Mouse (Mus musculus) limb, embryonic 15.5 days (tissue): ENCODE measurements around the gene Gm136. TPM values are rescaled to one million over a fixed set of nuclear protein-coding genes. Genes with fewer than 3 reads are reported as not detected.

Source experiments
- ATAC-seq: fragments of 200-750 bp; cut with Nextera tagmentation; 2 replicates; pipeline ENCODE4 v1.8.0; 2017; ENCODE audit warnings: low read depth, moderate TSS enrichment; ENCODE audit not compliant: insufficient number of reproducible peaks, low FRiP score, low TSS enrichment
- H3K27ac ChIP-seq: fragments of 300-500 bp; sonication (generic); 2 replicates; pipeline ENCODE4 v1.5.1; 2015; ENCODE audit warnings: moderate library complexity, mild to moderate bottlenecking, inconsistent platforms
- H3K27me3 ChIP-seq: fragments of 300-500 bp; sonication (generic); 2 replicates; pipeline ENCODE4 v1.6.1; 2015; ENCODE audit warnings: inconsistent platforms
- H3K36me3 ChIP-seq: fragments of 300-500 bp; sonication (generic); 2 replicates; pipeline ENCODE4 v1.6.1; 2015; ENCODE audit warnings: inconsistent platforms
- H3K4me1 ChIP-seq: fragments of 300-500 bp; sonication (generic); 2 replicates; pipeline ENCODE4 v1.6.1; 2015; ENCODE audit warnings: inconsistent platforms
- H3K4me2 ChIP-seq: fragments of 300-500 bp; sonication (generic); 2 replicates; pipeline ENCODE4 v1.6.1; 2015; ENCODE audit warnings: mild to moderate bottlenecking, inconsistent platforms
- H3K4me3 ChIP-seq: fragments of 300-500 bp; sonication (generic); 2 replicates; pipeline ENCODE4 v1.5.1; 2015; ENCODE audit warnings: mild to moderate bottlenecking, inconsistent platforms
- H3K9ac ChIP-seq: fragments of 300-500 bp; sonication (generic); 2 replicates; pipeline ENCODE4 v1.6.1; 2015; ENCODE audit warnings: inconsistent platforms
- H3K9me3 ChIP-seq: fragments of 300-500 bp; sonication (generic); 2 replicates; pipeline ENCODE4 v1.6.1; 2016; ENCODE audit warnings: inconsistent platforms
- WGBS: fragments of 180-500 bp; shearing (Covaris S2); methylation state at CpG from one replicate; pipeline ENCODE4 v1.1.7; 2015; 5-methylcytosine and 5-hydroxymethylcytosine counted together
- polyA plus RNA-seq: library from polyadenylated mRNA; unstranded; fragments of >200 nt; fragmentation: Nextera tagmentation; extraction: Ambion mirVana; gene quantifications from 2 replicates; pipeline ENCODE4 v1.2.1, GENCODE M21; 2015

The Gm136 gene
- polyA plus RNA-seq: not detected in 2 replicates

DNA sequence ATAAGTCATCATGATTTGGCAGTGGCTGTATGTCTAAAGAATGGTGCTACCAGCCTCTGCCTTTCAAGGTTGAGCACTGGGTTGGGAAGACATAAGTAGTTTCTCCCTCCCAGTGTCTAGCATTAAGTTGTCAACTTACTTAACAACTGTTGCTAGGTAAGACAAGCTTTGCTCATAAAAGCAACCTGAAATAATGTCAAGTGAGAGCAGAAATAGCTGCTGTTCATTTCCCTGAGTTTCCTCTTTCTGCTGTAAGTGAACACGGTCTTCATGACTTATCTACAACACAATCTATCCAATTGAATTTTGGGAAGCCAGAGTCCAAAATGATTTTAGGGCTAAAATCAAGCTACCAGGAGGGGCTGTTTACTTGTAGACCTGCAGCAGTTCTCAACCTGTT lies at the start of gene Gm136:
Gm136 (minus strand) TSS at position 101 of the 400 bp plus-strand sequence.
- Histone ChIP-seq H3K4me2 (no peak within 1 kb of the TSS), H3K27me3 (no peaks in the 10 kb centered on the region), H3K27ac (no peak within 1 kb of the TSS), H3K9ac (no peak within 1 kb of the TSS), H3K4me3 (no peak within 1 kb of the TSS), H3K4me1 (no peaks in the 10 kb centered on the region), H3K36me3 (no peaks in the 10 kb centered on the region), H3K9me3 (no peaks in the 10 kb centered on the region)
- WGBS: 83% methylated on average over 1 of the region's 1 CpGs
- ATAC-seq: no peak

DNA sequence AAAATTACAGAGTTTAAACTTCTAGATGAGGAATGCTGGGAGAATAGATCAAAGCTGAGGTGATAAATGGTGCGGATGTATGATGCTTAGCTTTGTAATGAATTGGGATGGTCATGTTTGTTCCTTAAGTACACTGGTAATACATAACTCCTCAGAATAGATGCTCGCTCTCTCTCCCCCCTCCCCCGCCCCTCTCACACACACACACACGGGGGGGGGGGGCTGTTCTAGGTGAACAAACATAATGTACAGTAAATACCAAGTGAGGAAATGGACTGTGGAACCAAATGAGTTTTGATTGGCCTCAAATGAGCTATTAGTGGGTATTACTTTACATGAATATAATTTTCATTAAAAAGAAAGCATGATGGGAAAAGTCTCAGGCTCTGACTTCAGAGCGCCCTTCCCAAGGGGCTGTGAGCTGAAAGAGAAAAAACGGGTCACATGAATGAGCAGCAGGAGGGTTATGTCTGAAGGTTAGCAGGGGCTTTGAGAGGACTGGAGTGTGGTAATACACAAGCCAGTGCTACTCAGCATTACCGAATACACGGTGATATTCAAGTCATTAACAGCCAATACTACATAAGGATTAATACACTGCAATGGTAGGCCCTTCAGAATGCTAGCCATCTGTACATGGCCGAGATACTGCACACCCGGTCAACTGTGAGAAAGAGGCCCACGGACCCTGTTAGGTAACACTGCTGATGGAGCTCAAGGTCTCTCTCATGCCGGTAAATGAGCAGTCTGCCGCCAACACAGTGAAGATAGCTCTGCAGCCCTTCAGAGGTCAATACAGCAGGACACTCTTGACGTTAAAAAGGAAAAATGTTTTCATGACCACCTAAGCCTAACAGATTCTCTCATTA lies 45.3 kb upstream of the Gm136 start:
- ATAC-seq: no peak
- Histone ChIP-seq H3K27me3 (no peaks in the 10 kb centered on the region), H3K9ac (no peak overlapping the region), H3K4me3 (no peak overlapping the region), H3K9me3 (no peaks in the 10 kb centered on the region), H3K4me2 (no peak overlapping the region), H3K36me3 (peaks cover 25% of the 10 kb centered on the region), H3K4me1 (no peaks in the 10 kb centered on the region), H3K27ac (no peak overlapping the region)
- WGBS: 85% methylated on average over 14 of the region's 14 CpGs

DNA sequence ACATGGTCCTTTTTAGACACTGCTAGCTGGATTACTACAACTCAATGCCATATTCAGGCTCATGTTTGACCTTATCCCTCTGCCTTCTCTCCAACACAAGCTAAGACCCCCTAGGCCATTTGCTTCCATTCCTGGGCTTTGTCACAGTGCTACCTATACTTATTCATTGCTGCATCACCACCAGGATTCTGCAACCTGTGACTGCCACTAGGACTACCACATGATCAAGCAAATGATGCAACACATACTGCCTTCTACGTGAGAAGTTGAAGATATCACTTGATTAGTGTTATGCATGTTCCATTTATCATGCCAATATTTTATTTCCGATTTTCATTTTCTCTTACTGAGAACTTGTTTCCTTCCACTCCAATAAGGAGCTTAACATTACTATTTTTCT lies 41.9 kb upstream of the Gm136 start:
- H3K9ac ChIP-seq: no peak overlapping the region
- no peaks in the 10 kb centered on the region for H3K4me1 ChIP-seq
- WGBS: 89% methylated on average over 2 of the region's 2 CpGs
- H3K27ac ChIP-seq: no peak overlapping the region
- peaks cover 6% of the 10 kb centered on the region for H3K36me3 ChIP-seq
- H3K9me3 ChIP-seq: no peaks in the 10 kb centered on the region
- H3K4me3 ChIP-seq: no peak overlapping the region
- H3K27me3 ChIP-seq: no peaks in the 10 kb centered on the region
- H3K4me2 ChIP-seq: no peak overlapping the region
- ATAC-seq: no peak

GRCm38 (mm10) chr4:34797294-34797983 lies 41.4 kb upstream of the Gm136 start:
- Histone ChIP-seq H3K27me3 (no peaks in the 10 kb centered on the region), H3K4me1 (no peaks in the 10 kb centered on the region), H3K9me3 (no peaks in the 10 kb centered on the region), H3K36me3 (peaks cover 6% of the 10 kb centered on the region), H3K4me3 (no peak overlapping the region), H3K9ac (no peak overlapping the region), H3K4me2 (no peak overlapping the region), H3K27ac (no peak overlapping the region)
- ATAC-seq: no peak
- WGBS: 75% methylated on average over 8 of the region's 8 CpGs

GRCm38 (mm10) chr4:34796294-34796693 lies 40.2 kb upstream of the Gm136 start:
- ATAC-seq: no peak
- WGBS: 71% methylated on average over 5 of the region's 5 CpGs
- no peaks in the 10 kb centered on the region for H3K4me1 ChIP-seq

DNA sequence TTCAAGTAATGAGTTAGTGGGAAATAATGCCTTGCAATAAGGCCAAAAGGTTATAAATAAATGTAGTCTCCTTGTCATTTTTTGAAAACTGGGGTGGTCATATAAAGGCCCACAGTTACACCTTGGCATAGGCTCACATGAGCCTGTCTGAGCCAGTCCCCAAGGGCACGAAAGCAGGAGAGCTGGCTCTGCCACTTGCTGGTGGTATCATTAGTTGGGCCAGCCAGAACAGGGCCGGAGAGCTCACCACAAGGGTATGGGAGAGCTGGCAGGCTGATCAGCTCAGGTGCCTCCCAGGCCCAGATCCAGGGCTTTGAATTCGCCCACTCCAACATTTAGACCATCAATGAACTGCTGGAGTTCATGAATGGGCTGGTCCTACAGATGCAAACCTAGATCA lies 30.4 kb upstream of the Gm136 start:
- H3K4me3 ChIP-seq: no peak overlapping the region
- H3K9ac ChIP-seq: no peak overlapping the region
- H3K4me2 ChIP-seq: no peak overlapping the region
- no peaks in the 10 kb centered on the region for H3K36me3 ChIP-seq
- WGBS: 71% methylated on average over 3 of the region's 3 CpGs
- no peaks in the 10 kb centered on the region for H3K9me3 ChIP-seq
- no peaks in the 10 kb centered on the region for H3K27me3 ChIP-seq
- ATAC-seq: no peak
- H3K27ac ChIP-seq: no peak overlapping the region
- no peaks in the 10 kb centered on the region for H3K4me1 ChIP-seq

More at GRCm38 (mm10) chr4:34796294-34796693, 40.2 kb upstream of the Gm136 start:
- Histone ChIP-seq H3K4me3 (no peak overlapping the region), H3K4me2 (no peak overlapping the region), H3K9ac (no peak overlapping the region), H3K27me3 (no peaks in the 10 kb centered on the region), H3K9me3 (no peaks in the 10 kb centered on the region), H3K27ac (no peak overlapping the region), H3K36me3 (no peaks in the 10 kb centered on the region)

- no peaks in the 10 kb centered on the region for H3K9me3 ChIP-seq
- no peak overlapping the region for H3K4me3 ChIP-seq
- no peaks in the 10 kb centered on the region for H3K27me3 ChIP-seq
- no peak for ATAC-seq
- no peaks in the 10 kb centered on the region for H3K36me3 ChIP-seq
- no peak overlapping the region for H3K9ac ChIP-seq
- H3K4me1 ChIP-seq: no peaks in the 10 kb centered on the region
- H3K27ac ChIP-seq: no peak overlapping the region
- no peak overlapping the region for H3K4me2 ChIP-seq
- 65% methylated on average over 2 of the region's 2 CpGs for WGBS
These were observed 29.6 kb upstream of the Gm136 start for GRCm38 (mm10) chr4:34785646-34786045.

DNA sequence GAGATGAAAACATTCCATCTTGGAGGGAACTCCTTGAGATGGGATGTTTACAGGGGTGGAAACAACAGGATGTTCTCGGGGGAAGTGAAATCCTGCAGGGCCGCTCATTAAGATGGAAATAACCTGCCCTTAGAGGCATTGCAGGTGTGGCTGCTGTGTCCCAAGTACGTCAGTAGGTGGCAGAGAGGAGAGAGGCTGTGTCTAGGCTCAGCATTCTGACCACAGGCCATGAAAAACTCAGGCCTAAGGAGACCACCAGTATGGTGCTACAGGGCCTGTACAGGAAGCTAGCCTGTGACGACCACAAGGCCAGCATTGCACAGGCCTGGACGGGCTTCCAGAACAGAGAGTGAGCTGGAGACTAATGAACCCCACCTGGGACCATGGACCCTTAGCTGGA lies 28.8 kb upstream of the Gm136 start:
- no peaks in the 10 kb centered on the region for H3K27me3 ChIP-seq
- H3K27ac ChIP-seq: no peak overlapping the region
- no peaks in the 10 kb centered on the region for H3K4me1 ChIP-seq
- no peaks in the 10 kb centered on the region for H3K9me3 ChIP-seq
- H3K9ac ChIP-seq: no peak overlapping the region
- WGBS: 56% methylated on average over 5 of the region's 5 CpGs
- no peak overlapping the region for H3K4me3 ChIP-seq
- no peaks in the 10 kb centered on the region for H3K36me3 ChIP-seq
- no peak overlapping the region for H3K4me2 ChIP-seq
- no peak for ATAC-seq

- Histone ChIP-seq H3K4me2 (no peak overlapping the region), H3K9ac (no peak overlapping the region), H3K27ac (no peak overlapping the region), H3K4me3 (no peak overlapping the region), H3K9me3 (no peaks in the 10 kb centered on the region), H3K36me3 (no peaks in the 10 kb centered on the region), H3K27me3 (no peaks in the 10 kb centered on the region), H3K4me1 (no peaks in the 10 kb centered on the region)
- ATAC-seq: no peak
- 36% methylated on average over 4 of the region's 4 CpGs for WGBS
These were observed 26.7 kb upstream of the Gm136 start for GRCm38 (mm10) chr4:34782730-34783129.

DNA sequence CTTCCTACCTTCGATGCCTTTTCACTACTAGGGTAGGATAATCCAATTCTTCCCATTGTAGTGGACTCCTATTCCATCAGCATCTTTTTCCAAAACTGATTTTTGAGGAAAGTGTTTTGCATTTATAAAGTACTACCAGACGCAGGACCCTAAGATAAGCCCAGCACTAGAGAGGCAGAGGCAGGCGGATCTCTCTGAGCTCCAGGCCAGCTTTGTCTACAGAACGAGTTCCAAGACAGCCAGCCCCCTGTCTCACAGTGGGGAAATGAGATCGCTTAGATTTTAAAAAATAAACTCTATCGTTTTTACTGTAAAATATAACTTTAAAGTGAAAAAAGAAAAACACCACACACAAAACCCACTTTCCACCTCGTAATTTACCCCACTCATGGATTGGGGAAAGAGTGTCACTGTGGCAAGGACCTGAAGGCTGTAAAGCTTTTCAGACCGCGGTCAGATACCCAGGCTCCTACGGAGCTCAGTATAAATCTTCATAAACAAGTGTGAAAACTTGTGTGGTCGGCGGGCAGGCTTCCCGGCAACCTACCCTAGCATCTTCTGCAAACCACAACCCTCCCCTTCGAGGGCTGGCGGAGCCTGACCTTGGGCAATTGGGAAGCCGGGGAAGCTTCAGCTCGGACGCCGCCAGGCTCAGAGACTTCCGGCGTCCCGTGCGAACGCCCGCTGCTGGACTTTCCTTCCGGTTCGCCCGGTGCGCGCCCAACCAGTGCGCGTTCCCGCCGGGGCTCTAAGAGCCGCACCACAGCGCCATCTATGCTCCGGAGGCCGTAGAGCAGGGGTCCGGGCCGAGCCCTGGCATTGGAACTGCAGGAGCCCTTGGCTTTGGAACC lies 21.8 kb upstream of the Gm136 start, which contains the start of gene Smim8:
Smim8 (minus strand) TSS at position 747 of the 851 bp plus-strand sequence.
- Histone ChIP-seq H3K4me2 (peak within 1 kb of the TSS; percentile 59), H3K27ac (peak within 1 kb of the TSS; percentile 72; the same call in 1 of the 2 replicates), H3K4me1 (no peaks in the 10 kb centered on the region), H3K9me3 (no peaks in the 10 kb centered on the region), H3K4me3 (peak within 1 kb of the TSS; percentile 59), H3K36me3 (no peaks in the 10 kb centered on the region), H3K27me3 (no peaks in the 10 kb centered on the region), H3K9ac (peak within 1 kb of the TSS; percentile 47)
- 5% methylated on average over 40 of the region's 40 CpGs for WGBS
- peak; percentile 87 for ATAC-seq

- Histone ChIP-seq H3K4me3 (no peak overlapping the region), H3K27me3 (no peaks in the 10 kb centered on the region), H3K36me3 (peaks cover 10% of the 10 kb centered on the region; the same call in 1 of the 2 replicates), H3K9ac (no peak overlapping the region), H3K4me2 (no peak overlapping the region), H3K9me3 (no peaks in the 10 kb centered on the region), H3K4me1 (no peaks in the 10 kb centered on the region), H3K27ac (no peak overlapping the region)
- 8% methylated on average over 8 of the region's 8 CpGs for WGBS
- ATAC-seq: no peak
These were observed 15.7 kb upstream of the Gm136 start for GRCm38 (mm10) chr4:34771652-34772371.
